Mouse (Mus musculus): Measurements from ENCODE around the gene Olfr826. TPM values are rescaled to one million over a fixed set of nuclear protein-coding genes. Genes with fewer than 3 reads are reported as not detected.
"Not testable (repeated sequence)": the region's sequence is repeated elsewhere in the genome, so short reads cannot be mapped to it uniquely, and the experiment has no call there.

Olfr826 gene
- polyA plus RNA-seq (2016; fragmentation: Nextera tagmentation; extraction: Ambion mirVana): not detected in 2 replicates

DNA sequence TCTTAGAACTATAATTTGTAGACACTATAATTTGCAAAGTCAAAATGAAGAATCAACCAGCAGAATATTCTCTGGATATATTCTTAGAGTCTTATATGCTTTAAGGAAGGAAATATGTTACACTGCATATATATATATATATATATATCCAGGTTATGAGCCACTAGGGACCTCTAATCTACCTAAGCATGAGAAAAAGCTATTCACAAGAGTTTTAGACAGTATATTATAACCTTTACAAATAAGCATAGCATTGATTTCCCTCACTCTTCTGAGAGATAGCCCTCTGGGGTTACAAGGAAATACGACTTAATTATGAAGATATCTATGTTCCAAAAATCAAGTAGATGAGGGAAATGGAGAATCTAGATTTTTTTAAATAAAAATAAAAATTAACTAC lies at the start of gene Olfr826:
Gene Olfr826, minus strand, starts transcription at position 101 of the 400 bp plus-strand sequence.
- Histone ChIP-seq H3K36me3 (no peaks in the 10 kb centered on the region), H3K4me3 (no peak within 1 kb of the TSS), H3K27me3 (replicated peaks) (no peaks in the 10 kb centered on the region), H3K4me1 (replicated peaks) (no peaks in the 10 kb centered on the region), H3K27ac (ENCODE audit: poor library complexity, severe bottlenecking) (no peak within 1 kb of the TSS), H3K4me2 (no peak within 1 kb of the TSS), H3K9me3 (replicated peaks) (0 out of 2 replicates have a peak, but pooled peaks cover 2% of the 10 kb centered on the region), H3K9ac (no peak within 1 kb of the TSS)
- 66% methylated on average over 1 of the region's 1 CpGs for WGBS
- ATAC-seq (ENCODE audit: insufficient number of reproducible peaks, low FRiP score): no peak

GRCm38 (mm10) chr10:130232117-130232516 lies 48.1 kb upstream of the Olfr826 start:
- no peak overlapping the region for H3K27ac ChIP-seq (ENCODE audit: poor library complexity, severe bottlenecking)
- no peaks in the 10 kb centered on the region for H3K36me3 ChIP-seq
- H3K27me3 ChIP-seq (replicated peaks): no peaks in the 10 kb centered on the region
- no peak for ATAC-seq (ENCODE audit: insufficient number of reproducible peaks, low FRiP score)
- H3K4me1 ChIP-seq (replicated peaks): no peaks in the 10 kb centered on the region
- H3K4me2 ChIP-seq: no peak overlapping the region
- no peak overlapping the region for H3K9ac ChIP-seq
- no peaks in the 10 kb centered on the region for H3K9me3 ChIP-seq (replicated peaks)
- H3K4me3 ChIP-seq: no peak overlapping the region
- WGBS: 61% methylated on average over 1 of the region's 1 CpGs

DNA sequence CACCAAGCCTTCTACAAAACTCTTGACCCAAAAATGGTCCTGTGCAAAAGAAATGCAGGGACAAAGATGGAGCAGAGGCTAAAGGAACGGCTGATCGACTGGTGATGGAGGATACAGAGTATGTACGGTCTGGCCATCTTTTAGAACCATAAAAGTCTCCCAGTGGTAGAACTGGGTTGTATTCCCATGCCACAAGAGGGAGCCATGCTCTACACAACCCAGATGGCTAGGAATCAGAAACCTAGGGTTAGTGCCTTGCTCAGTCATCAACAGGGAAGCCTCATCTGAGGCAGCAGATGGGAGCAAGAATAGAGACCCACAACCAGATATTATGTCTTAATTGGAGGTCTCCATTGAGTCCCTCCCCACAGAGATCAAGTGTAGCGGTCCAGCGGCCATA lies 45.6 kb upstream of the Olfr826 start:
- H3K27ac ChIP-seq (ENCODE audit: poor library complexity, severe bottlenecking): no peak overlapping the region
- 76% methylated on average over 5 of the region's 5 CpGs for WGBS
- H3K9me3 ChIP-seq (replicated peaks): no peaks in the 10 kb centered on the region
- no peaks in the 10 kb centered on the region for H3K4me1 ChIP-seq (replicated peaks)
- H3K4me2 ChIP-seq: no peak overlapping the region
- no peak overlapping the region for H3K9ac ChIP-seq
- H3K27me3 ChIP-seq (replicated peaks): no peaks in the 10 kb centered on the region
- H3K36me3 ChIP-seq: no peaks in the 10 kb centered on the region
- no peak overlapping the region for H3K4me3 ChIP-seq
- no peak for ATAC-seq (ENCODE audit: insufficient number of reproducible peaks, low FRiP score)

GRCm38 (mm10) chr10:130228246-130228645 lies 44.3 kb upstream of the Olfr826 start:
- H3K4me3 ChIP-seq: no peak overlapping the region
- H3K36me3 ChIP-seq: no peaks in the 10 kb centered on the region
- H3K27me3 ChIP-seq (replicated peaks): no peaks in the 10 kb centered on the region
- 0% methylated on average over 1 of the region's 1 CpGs for WGBS
- ATAC-seq (ENCODE audit: insufficient number of reproducible peaks, low FRiP score): no peak
- no peak overlapping the region for H3K4me2 ChIP-seq
- H3K27ac ChIP-seq (ENCODE audit: poor library complexity, severe bottlenecking): no peak overlapping the region
- no peak overlapping the region for H3K9ac ChIP-seq
- H3K4me1 ChIP-seq (replicated peaks): no peaks in the 10 kb centered on the region
- H3K9me3 ChIP-seq (replicated peaks): no peaks in the 10 kb centered on the region

DNA sequence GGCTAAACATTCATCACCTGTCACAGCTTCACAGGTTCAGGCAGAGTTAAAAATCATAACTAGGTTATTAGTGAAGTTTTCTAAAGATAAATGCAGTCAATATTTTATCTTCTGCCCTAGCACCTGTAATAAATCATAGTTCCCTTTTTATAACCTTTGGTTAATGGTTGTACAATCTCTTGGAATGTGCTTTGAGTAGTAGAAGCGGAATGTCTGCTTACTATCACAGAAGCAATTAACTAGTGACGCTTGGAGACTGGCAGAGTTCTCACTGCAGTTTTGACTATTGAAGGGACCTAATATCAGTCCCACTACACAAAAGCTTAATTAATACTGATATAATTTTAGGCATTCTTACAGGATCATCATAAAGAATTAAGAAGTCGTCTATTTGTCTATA lies 41.0 kb upstream of the Olfr826 start:
- no peak overlapping the region for H3K9ac ChIP-seq

DNA sequence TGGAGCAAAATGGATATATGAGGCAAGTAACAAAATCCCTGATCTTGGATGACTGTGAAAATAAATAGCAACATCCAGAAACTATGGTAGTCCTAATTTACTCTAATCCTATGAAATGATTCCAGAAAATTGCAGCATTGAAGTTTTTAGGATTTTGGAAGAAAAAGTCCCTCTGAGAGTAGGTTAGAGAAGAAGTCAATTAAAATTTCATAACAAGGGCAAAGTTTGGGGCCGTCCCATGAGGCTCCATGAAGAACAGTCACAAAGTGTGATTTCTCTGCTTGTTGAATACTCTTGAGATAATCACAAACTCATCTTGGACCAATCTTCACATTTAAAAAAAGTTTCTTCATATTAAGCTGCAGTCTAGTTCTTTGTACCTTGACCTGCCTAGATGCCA lies 30.3 kb upstream of the Olfr826 start, which contains the start of gene Olfr827:
Gene Olfr827, minus strand, starts transcription at position 101 of the 400 bp plus-strand sequence.
- H3K4me3 ChIP-seq: no peak within 1 kb of the TSS
- H3K4me2 ChIP-seq: no peak within 1 kb of the TSS
- no peak for ATAC-seq (ENCODE audit: insufficient number of reproducible peaks, low FRiP score)
- no peaks in the 10 kb centered on the region for H3K27me3 ChIP-seq (replicated peaks)
- no peaks in the 10 kb centered on the region for H3K9me3 ChIP-seq (replicated peaks)
- no peak within 1 kb of the TSS for H3K27ac ChIP-seq (ENCODE audit: poor library complexity, severe bottlenecking)
- no peak within 1 kb of the TSS for H3K9ac ChIP-seq
- WGBS: 76% methylated on average over 1 of the region's 1 CpGs
- no peaks in the 10 kb centered on the region for H3K36me3 ChIP-seq
- H3K4me1 ChIP-seq (replicated peaks): no peaks in the 10 kb centered on the region

More for the DNA sequence above, 41.0 kb upstream of the Olfr826 start:
- Histone ChIP-seq H3K4me3 (no peak overlapping the region), H3K4me1 (replicated peaks) (no peaks in the 10 kb centered on the region), H3K27me3 (replicated peaks) (no peaks in the 10 kb centered on the region), H3K9me3 (replicated peaks) (no peaks in the 10 kb centered on the region), H3K4me2 (no peak overlapping the region), H3K36me3 (no peaks in the 10 kb centered on the region), H3K27ac (ENCODE audit: poor library complexity, severe bottlenecking) (no peak overlapping the region)
- ATAC-seq (ENCODE audit: insufficient number of reproducible peaks, low FRiP score): no peak
- 60% methylated on average over 3 of the region's 3 CpGs for WGBS

- no peak within 1 kb of the TSS for H3K9ac ChIP-seq
- no peak within 1 kb of the TSS for H3K27ac ChIP-seq (ENCODE audit: poor library complexity, severe bottlenecking)
- no peaks in the 10 kb centered on the region for H3K36me3 ChIP-seq
- ATAC-seq (ENCODE audit: insufficient number of reproducible peaks, low FRiP score): no peak
- H3K4me3 ChIP-seq: no peak within 1 kb of the TSS
- H3K27me3 ChIP-seq (replicated peaks): no peaks in the 10 kb centered on the region
- H3K4me1 ChIP-seq (replicated peaks): no peaks in the 10 kb centered on the region
- no peak within 1 kb of the TSS for H3K4me2 ChIP-seq
- H3K9me3 ChIP-seq (replicated peaks): 0 out of 2 replicates have a peak, but pooled peaks cover 2% of the 10 kb centered on the region
These were observed 17.3 kb downstream of the Olfr826 start, which contains the start of gene Olfr825 for GRCm38 (mm10) chr10:130166666-130167065. Olfr825 (minus strand) TSS chr10:130166766.

DNA sequence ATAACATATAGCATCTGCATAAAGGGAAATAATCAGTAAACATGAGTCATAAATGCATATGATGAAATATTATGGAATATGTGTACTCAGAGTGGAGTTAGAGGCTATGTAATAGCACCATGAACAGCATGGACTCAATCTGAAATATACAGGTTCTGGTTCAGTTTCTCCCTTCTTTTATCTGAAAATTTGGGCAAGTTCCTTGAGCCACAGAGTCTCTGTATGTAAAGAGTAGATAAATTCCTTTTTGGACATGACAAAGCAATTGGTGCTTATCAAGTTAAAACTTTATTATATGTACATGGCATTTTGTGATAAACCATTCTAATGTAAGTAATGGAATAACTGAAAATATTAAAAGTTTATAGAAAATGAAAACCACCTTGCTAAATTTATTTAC lies 18.8 kb downstream of the Olfr826 start:
- H3K4me2 ChIP-seq: no peak overlapping the region
- H3K36me3 ChIP-seq: no peaks in the 10 kb centered on the region
- no peak overlapping the region for H3K9ac ChIP-seq
- ATAC-seq (ENCODE audit: insufficient number of reproducible peaks, low FRiP score): no peak
- H3K27me3 ChIP-seq (replicated peaks): no peaks in the 10 kb centered on the region
- H3K27ac ChIP-seq (ENCODE audit: poor library complexity, severe bottlenecking): no peak overlapping the region
- H3K4me1 ChIP-seq (replicated peaks): no peaks in the 10 kb centered on the region
- H3K9me3 ChIP-seq (replicated peaks): no peaks in the 10 kb centered on the region
- H3K4me3 ChIP-seq: no peak overlapping the region

- Histone ChIP-seq H3K4me2 (no peak overlapping the region), H3K4me1 (replicated peaks) (no peaks in the 10 kb centered on the region), H3K27ac (ENCODE audit: poor library complexity, severe bottlenecking) (no peak overlapping the region), H3K27me3 (replicated peaks) (no peaks in the 10 kb centered on the region), H3K4me3 (no peak overlapping the region), H3K36me3 (no peaks in the 10 kb centered on the region), H3K9me3 (replicated peaks) (no peaks in the 10 kb centered on the region), H3K9ac (no peak overlapping the region)
- ATAC-seq (ENCODE audit: insufficient number of reproducible peaks, low FRiP score): no peak
- 63% methylated on average over 5 of the region's 5 CpGs for WGBS
These were observed 39.9 kb downstream of the Olfr826 start for GRCm38 (mm10) chr10:130144121-130144520.

- 74% methylated on average over 5 of the region's 5 CpGs for WGBS
- not testable (repeated sequence) for H3K4me2 ChIP-seq; H3K4me1 ChIP-seq (replicated peaks); H3K9me3 ChIP-seq (replicated peaks); H3K27ac ChIP-seq (ENCODE audit: poor library complexity, severe bottlenecking); H3K4me3 ChIP-seq; H3K9ac ChIP-seq; ATAC-seq (ENCODE audit: insufficient number of reproducible peaks, low FRiP score); H3K36me3 ChIP-seq; H3K27me3 ChIP-seq (replicated peaks)
These were observed 41.5 kb downstream of the Olfr826 start for GRCm38 (mm10) chr10:130142481-130142880.

GRCm38 (mm10) chr10:130134811-130135210 lies 49.2 kb downstream of the Olfr826 start:
- Histone ChIP-seq H3K27me3 (replicated peaks) (no peaks in the 10 kb centered on the region), H3K4me2 (no peak overlapping the region), H3K9me3 (replicated peaks) (no peaks in the 10 kb centered on the region), H3K4me1 (replicated peaks) (no peaks in the 10 kb centered on the region), H3K27ac (ENCODE audit: poor library complexity, severe bottlenecking) (no peak overlapping the region), H3K36me3 (no peaks in the 10 kb centered on the region), H3K4me3 (no peak overlapping the region), H3K9ac (no peak overlapping the region)
- no peak for ATAC-seq (ENCODE audit: insufficient number of reproducible peaks, low FRiP score)

- H3K4me2 ChIP-seq; H3K4me3 ChIP-seq; H3K27ac ChIP-seq (ENCODE audit: poor library complexity, severe bottlenecking); ATAC-seq (ENCODE audit: insufficient number of reproducible peaks, low FRiP score); H3K27me3 ChIP-seq (replicated peaks); H3K4me1 ChIP-seq (replicated peaks); H3K36me3 ChIP-seq; H3K9ac ChIP-seq; H3K9me3 ChIP-seq (replicated peaks): not testable (repeated sequence)
These were observed 54.1 kb downstream of the Olfr826 start, which contains the start of gene Olfr824 for GRCm38 (mm10) chr10:130129900-130130299. Olfr824 (minus strand) TSS chr10:130130000.
